Mouse (Mus musculus): ENCODE data around the gene Shroom3. TPM values are rescaled to one million over a fixed set of nuclear protein-coding genes. Genes with fewer than 3 reads are reported as not detected.
A peak's percentile ranks its signal among the peaks of the same experiment; 100 is the strongest.

The Shroom3 gene
- total RNA-seq, 4 experiments from 2014 or later = 3.4 to 5.6 (median 3.6) TPM

DNA sequence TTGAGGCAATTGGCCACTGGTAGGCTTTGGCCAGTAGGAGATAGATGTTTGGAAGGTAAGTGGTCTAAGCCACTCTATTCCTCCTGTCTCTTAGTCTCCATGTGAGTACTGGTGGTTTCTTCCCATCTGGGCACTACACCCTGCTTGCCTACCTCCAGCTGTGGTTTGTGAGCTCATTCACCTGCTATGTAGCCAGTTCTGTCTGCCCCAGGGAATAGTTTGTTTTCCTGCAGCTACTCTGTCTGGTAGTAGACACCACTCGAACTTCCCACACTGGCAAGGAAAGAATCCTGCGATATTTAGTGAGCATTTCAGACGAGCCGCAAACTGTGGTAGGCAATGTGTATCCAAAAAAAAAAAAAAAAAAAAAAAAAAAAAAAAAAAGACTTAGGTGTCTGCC, 68.3 kb downstream of the Shroom3 start:
- DNase-seq (ENCODE audit: low spot score in 2 of 2) = no peak

DNA sequence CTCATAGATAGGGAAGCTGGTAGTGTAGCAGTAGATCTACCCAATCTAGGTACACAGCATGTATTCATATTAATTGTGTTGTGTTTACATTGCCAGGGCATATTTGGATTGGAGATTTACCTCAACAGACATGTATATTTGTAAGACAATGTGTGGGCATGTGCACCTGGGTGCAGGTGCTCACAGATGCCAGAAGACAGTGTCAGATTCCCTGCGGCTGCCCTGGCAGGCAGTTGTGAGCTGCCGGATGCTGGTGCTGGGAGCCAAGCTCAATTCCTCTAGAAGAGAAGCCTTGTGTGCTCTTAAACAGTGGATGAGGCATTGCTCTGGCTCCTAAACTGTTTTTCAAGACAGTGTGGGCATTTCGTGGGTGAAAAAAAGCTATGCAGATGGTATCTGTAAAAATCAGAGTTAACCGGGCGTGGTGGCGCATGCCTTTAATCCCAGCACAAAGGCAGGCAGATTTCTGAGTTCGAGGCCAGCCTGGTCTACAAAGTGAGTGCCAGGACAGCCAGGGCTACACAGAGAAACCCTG, 72.1 kb downstream of the Shroom3 start:
- DNase-seq (ENCODE audit: low spot score in 2 of 2) = peak in 1 of 2 experiments; percentile 10

DNA sequence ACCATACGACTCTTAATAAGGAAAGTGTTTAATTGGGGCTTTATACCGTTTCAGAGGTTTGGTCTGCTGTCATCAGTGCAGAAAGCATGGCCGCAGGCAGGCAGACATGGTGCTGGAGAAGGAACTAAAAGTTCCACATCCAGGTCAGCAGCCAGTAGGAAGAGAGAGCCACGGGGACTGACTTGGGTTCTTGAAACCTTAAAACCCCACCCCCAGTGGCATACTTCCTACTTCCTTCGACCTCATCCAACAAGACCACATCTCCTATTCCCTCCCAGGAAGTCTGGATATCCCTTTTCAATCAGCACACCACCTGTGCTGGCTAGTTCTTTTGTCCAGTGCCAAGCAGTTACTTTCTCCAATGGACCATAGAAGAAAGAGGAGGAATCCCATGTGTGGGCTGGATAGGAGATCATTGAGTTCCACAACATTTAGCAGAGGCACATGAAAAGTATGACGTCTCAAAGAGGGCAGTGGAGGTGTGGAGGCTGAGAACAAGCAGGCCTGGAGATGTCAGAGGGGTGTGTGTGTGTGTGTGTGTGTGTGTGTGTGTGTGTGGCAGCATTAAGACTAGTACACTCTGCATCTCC, 76.0 kb downstream of the Shroom3 start:
- DNase-seq (ENCODE audit: low spot score in 2 of 2) = no peak

DNA sequence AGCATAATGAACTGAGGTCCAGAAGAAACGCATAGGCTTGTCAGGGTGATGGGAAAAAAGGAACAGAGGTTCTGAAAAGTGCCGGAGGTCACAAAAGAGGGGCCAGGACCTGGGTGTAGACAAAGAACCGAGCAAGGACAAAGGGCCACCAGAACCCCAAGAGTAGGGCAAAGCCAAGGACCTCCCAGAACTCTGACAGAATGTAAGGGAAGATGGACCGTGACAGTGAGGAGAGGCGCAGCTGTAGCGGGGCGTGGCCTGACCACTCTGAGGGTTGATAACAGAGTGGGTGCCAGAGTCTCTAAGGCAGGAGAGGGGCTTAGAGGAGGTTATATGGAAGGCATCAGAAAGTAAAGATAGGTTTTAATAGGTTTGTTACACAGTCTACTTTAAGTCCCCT, 77.3 kb downstream of the Shroom3 start:
- DNase-seq (ENCODE audit: low spot score in 2 of 2) = no peak

DNA sequence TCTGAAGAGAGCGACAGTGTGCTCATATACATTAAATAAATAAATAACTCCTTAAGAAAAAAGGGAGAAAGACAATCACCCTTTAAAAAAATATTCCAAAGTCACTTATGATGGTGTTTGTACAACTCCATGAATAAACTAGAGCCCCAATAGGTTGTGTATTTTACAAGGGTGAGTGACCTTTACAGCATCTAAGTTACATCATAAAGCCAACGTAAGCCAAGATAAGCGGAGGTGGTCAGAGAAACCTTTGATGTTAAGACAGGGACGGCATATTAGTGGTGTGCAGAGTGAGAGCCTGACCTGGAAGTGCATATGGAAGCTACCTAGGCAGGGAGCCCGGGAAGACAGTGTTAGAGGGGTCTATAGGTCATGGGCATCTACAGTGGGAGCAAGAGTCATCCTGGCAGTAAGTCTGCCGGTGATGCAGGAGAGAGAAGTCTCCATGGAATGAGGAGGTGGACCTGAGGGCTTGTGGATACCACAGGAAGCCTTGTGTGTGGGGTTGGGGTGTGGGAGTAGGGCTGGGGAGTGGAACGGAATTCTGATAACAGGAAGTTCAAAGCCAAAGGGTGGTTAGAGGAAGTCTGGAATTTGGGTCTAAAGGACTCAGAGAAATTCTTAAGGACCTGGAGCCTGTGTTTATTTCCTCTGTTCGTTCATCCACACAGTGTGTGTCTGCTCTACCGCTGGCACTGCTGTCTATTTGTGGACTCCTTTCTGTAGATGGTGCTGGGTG, 78.5 kb downstream of the Shroom3 start:
- DNase-seq (ENCODE audit: low spot score in 2 of 2) = no peak

DNA sequence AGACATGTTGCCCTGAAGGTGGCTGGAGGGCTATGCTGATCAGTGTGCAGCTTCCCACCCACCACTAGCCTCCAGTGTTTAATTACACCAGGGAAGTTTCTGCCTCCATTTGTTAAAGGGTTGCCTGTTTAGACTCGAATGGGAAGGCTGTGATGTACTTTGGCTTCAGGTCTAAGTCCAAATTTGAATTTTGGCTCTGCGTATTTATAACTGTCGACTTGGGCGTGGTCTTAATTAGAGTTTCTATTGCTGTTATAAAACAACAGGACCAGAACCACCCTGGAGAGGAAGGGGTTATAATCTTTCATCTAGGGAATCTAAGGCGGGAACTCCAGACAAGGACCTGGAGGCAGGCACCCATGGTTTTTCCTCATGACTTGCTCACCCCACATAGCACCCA, 79.2 kb downstream of the Shroom3 start:
- DNase-seq (ENCODE audit: low spot score in 2 of 2) = no peak

DNA sequence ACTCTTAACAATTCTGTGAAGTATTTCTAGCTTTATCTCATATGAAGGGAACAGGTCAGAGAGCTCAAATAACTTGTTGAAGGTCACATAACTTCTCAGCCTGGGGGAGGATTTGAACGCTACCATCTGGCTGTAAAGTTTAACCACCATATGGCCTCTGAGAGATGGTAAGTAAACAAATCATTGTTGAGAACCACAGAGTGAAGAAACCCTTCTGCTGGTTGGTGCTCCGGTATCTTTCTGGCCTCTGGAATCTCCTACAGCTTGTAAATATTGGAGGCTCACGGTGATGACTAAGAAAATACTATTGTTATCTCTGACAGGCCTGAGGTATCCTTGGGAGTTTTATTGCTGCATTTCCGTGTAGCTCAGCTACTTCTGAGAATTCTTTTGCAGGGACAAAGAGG, 80.3 kb downstream of the Shroom3 start:
- DNase-seq (ENCODE audit: low spot score in 2 of 2) = no peak

DNA sequence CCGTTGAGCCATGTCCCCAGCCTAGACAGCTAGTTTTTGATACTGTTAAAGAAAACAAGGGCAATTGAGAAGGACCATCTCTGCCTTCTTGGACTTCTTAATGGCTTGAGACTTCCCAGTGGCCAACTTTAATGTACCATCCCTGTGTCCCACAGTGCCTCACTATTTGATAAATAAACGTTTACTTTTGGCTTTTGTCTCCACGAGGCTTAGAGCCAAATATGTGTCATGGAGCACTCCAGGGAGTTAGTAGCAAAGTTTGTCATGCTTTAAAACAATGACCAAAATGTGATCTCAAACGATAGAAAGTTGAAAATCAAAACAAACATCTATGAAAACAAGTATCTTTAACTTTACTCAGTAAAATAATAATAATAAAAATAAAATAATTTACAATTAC, 83.1 kb downstream of the Shroom3 start:
- no peak for DNase-seq (ENCODE audit: low spot score in 2 of 2)

DNA sequence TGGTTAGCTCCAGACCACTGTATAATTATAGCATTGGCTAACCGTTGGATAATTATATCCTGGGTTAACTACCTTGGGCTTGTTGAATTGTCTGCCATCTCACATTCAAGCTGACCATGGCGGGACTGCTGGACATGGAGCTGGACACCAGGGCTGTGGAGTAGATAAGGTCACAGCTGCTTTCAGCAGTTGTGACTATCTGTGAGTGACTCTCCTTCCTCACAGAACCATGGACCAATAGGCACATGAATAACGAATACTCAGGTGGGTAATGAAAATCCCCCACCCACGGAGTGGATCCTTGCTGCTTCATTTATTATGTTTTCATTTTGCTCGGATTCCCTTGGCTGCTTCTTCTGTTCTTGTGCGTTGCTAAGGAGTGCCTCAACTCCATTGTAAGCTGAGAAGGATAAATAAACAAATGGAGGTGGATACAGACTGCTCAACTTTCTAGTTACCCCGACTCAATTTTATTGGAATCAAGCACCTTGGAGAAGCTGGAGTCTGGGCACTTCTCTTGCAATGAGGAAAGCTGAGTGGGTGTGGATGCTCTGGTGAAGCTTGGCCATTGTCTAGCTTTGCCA, 84.1 kb downstream of the Shroom3 start:
- DNase-seq (ENCODE audit: low spot score in 2 of 2) = no peak

DNA sequence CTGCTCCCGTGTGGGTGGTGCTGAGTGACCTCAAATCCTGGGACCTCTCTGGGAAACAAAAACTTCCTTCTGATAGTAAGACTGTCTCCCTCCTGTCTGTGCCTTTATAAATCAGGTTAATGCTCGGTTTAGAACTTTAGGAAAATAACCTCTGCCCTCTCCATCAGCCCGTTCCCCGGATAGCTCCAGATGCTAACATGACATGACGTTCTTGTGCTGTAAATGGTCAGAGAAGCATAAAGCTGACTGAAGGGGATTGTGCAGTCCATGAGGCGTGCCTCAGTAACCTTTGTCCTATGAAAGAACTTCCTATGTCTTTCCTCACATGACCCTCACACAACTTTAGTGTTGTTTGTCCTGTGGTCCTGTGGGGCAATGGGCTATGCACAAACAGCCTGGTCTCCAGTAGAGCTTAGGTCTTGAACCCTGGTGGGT, 84.6 kb downstream of the Shroom3 start:
- no peak for DNase-seq (ENCODE audit: low spot score in 2 of 2)

DNA sequence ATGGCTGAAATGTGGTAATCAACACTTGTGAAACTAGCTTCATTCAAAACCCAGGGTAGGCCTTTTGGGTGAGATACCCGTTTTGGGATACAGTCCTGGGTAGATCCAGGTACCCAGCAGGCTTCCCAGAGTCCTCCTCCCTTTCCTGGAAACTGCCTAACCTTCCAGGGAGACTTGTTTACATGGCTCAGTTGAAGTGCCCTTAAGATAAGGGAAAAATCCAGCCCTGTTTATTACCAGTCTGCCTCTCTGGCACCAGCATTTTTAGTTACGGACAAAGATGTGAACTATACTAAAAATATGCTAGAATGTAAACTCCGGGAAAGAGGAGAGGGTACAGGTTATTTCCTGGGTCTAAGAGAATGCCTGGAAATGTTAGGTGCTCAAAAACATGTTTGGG, 90.6 kb downstream of the Shroom3 start:
- DNase-seq (ENCODE audit: low spot score in 2 of 2) = no peak

DNA sequence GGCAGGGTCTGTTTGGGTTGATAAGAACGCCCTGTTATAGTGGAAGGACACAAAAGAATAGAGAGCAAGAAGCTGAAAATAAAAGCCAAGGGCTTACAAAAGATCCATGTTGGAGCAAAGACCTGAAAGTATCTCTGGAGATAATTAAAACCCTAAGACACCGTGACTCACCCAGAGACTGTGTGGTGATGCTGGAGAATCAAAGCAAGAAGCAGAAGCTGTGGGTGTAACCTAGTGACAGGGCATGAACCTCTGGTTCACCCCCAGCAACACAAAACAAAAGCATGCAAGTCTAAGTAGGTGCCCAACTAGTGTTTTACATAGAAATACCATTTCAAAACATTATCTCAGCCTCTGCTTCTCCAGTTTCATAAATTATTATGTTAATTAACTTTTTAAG, 91.2 kb downstream of the Shroom3 start:
- DNase-seq (ENCODE audit: low spot score in 2 of 2) = no peak

DNA sequence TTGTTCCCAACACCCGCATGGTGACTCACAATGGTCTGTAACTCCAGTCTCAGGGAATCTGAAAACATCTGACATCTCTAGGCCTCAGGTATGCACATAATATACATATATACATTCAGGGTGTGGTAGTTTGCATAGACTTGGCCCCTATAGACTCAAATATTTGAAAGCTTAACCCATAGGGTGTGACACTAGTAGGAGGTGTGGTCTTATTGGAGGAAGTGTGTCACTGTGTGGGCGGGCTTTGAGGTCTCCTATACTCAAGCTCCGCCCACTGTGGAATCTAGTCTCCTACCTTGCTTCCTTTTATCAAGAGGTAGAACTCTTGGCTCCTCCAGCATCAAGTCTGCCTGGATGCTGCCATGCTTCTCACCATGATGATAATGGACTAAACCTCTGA, 91.7 kb downstream of the Shroom3 start:
- DNase-seq (ENCODE audit: low spot score in 2 of 2) = no peak

DNA sequence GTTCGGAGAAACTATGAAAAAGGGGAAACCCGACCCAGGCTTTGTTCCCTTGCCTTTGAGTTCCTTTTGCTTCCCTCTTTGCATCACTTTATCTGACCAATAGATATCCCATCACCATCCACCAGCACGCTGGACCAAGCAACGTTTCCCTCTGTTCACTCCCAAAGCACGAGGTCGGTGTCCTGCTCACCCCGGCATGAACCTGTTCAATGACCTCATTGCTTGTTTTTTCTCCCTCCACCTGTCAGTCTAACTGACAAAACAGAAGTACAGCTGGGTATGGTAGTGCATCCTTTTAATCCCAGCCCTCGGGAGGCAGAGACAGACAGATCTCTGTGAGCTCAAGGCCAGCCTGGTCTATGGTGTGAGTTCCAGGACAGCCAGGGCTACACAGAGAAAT, 95.2 kb downstream of the Shroom3 start:
- DNase-seq (ENCODE audit: low spot score in 2 of 2) = no peak

DNA sequence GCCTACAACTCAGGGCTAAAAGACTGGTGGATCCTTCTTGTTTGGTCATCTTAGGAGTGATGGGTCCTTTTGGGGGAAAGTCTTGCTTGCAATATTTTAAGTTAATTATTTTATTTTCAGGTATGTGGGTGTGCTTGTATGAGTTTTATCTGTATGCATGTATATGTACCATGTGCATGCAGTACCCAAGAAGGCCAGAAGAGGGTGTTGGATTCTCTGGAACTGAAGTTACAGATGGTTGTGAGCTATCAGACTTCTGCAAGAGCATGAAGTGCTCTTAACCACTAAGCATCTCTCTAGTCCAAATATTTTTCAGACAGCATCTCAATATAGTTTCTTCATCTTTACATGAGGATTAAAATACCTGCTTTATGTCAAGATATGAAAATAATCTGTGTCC, 97.8 kb downstream of the Shroom3 start:
- DNase-seq (ENCODE audit: low spot score in 2 of 2) = no peak

DNA sequence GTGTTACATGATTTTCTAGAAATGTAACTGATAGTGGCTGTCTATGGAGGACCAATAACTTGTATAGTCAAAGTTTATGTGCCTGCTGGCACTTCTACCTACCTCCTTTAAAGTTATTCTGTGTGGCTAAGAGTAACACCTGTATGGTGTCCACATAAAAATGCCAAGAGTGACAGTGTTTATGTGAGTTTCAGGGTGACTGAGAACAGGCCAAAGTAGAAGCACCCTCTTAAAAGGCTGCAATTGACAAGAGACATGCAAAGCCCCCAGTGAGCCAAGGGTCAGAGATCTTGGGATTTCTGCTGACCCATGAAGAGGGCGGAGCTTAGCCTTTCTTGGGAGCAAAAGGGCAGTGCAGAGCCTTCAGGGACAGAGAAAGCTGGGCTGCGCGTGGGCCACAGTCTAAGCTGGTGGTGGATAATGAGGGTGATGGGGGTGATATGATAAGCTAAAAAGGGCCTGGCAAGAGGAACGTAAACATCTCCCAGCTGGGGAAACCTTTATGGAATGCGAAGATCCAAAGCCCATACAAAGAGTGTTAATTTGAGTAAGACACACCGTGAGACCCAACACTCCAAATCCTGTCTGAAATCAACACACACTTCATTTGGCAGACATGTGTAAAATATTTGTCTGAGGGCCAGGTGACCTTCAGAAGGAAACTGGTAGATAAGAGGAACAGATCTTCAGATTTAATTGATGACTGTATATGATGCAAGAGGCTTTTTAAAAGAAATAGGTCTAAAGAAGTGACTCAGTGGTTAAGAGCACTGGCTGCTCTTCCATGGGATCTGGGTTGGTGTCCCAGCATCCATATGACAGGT, 101.0 kb downstream of the Shroom3 start:
- DNase-seq (ENCODE audit: low spot score in 2 of 2) = no peak

DNA sequence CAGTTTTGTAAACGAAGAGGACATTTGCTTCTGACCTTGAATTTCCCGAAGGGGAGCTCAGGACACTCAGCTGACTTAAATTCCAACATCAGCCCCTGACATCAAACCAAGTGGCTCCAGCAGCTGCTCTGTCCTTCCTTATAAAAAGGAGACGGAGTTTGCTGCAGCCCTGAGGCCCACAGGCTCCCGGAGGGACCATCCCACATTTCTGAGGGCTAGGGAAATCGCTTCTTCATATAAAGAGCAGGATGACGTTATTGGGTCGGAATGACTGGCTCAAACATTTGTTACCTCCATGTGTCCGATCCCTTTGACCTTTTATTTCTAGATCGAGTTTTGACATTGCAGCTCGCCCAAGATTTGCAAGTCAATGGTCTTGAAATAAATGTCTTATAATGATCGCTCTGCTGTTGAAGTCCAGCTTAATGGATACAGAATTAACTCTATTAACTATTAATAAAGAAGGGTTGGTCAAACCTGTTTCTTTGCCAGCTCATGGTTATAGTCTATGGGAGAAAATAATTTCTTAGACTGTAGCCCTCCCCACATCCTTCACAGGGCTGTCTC, 102.7 kb downstream of the Shroom3 start:
- no peak for DNase-seq (ENCODE audit: low spot score in 2 of 2)

DNA sequence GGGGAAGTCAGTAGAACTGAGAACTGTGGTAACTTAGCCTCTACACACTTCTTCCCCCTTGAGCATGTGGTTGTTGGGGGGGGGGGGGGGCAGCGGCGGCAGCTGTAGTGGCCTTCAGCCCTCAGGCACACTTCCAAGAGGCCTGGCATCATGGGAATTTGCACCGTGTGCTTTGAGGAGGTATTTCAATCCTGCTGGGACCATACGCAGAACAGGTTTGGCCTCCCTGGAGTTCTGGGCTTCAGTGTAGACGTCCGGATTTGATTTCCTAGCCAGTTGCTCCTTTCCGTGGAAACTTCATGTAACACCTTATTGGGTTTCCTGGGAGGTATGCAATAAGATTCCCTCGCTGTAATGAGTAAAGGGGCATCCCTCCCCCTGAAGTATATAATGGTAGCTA, 105.8 kb downstream of the Shroom3 start:
- DNase-seq (ENCODE audit: low spot score in 2 of 2) = no peak

DNA sequence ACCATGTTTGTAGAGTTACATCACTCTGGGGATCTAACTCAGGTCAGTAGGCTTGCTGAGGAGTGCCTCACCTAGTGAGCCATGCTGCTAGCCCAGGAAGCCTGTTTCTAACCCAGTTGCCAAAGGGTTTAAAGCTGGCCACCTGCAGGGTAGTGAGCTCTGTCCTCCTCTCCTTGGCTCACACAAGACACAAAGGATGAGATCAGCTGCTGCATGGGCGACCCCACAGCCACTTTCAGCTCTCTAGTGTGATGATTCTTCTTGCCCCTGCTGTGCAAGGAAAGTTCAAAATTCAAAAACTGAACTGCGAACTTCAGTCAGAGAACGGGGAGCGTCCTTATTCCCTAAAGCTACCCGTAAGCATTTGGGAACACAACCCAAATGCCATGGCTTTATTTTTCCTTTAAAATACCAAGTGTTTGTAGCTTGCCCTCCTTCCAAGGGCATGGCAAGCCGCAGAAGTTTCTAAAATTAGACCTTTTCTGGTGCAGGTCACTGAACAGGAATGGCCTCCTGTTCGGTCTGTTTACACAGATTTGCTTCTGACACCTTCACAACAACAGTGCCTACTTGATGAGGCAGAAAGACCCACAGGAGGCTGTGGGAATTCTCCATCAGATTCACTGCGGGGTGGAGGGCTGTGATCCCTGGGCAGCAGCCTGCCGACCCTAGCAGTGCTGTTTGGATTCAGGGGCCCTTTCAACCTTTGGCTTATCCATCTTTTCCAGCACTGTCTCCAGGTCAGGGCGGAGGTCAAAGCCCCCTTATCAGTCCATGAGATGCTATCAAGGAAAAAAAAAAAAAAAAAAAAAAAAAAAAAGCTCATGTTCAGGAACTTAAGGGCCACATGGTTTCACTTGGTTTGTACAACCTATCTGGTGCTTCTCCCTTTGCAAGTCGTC, 113.1 kb downstream of the Shroom3 start:
- no peak for DNase-seq (ENCODE audit: low spot score in 2 of 2)

DNA sequence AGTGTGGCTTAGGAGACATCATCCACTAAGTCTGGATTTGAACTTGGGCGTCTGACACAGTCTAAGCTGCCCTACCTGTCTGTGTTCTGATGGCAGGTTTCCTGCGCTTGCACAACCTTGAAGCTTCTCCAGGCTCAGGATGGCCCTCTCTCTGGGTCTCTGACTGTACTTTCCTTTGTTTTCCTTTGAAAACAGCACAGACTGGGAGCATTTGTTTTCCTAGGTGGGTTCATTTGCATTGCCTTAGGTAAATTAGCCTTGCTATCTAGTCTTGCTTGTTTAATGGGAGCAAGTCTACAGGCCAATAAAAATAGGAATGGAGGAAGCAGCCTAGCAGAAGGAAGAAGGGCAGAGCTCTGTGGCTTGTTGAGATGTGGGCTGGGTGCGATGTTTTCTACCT, 114.7 kb downstream of the Shroom3 start:
- DNase-seq (ENCODE audit: low spot score in 2 of 2) = no peak

Data from left cerebral cortex, adult 8-10 months (tissue).